Mouse (Mus musculus) E14TG2a.4 (cell line): ENCODE measurements at regions not wholly inside any gene's neighbourhood (a gene's known extent, or its start where the extent isn't known, plus 50 kb on each side); places are given as distances from the start of the nearest gene placed in this dataset.

Source experiments
- CTCF ChIP-seq: conservative IDR thresholded peaks from 2 replicates; pipeline ENCODE4 v1.5.1; 2014; ENCODE audit warnings: low read length
- NANOG ChIP-seq: IDR thresholded peaks from 2 replicates; pipeline ENCODE4 v1.6.1; 2014; ENCODE audit warnings: borderline replicate concordance, low read length, mixed read lengths
- POU5F1 ChIP-seq: IDR thresholded peaks from 2 replicates; pipeline ENCODE4 v1.6.1; 2014; ENCODE audit warnings: low read length, borderline replicate concordance

- TF ChIP-seq CTCF (no peak), POU5F1 (no peak), NANOG (no peak)
Observed at GRCm38 (mm10) chr11:18443156-18443555, 489.5 kb upstream of the Etaa1 start.
